ENCODE assay signal across 8 mouse cellular contexts in genomic region chr2:181714903-181715326, GRCm38 (mm10). TPM values are rescaled to one million over a fixed set of nuclear protein-coding genes. Genes with fewer than 3 reads are reported as not detected.
DNase-seq lines count a peak whose midpoint lies in the region; ATAC-seq and TF ChIP-seq lines count a peak whose summit lies in the region.

TSS of gene Oprl1 (plus strand) at chr2:181715016.

- H3K9ac ChIP-seq in hindbrain, embryonic 14.5 days, result peak within 1 kb of the TSS; percentile 75
- H3K9ac ChIP-seq in liver, embryonic 12.5 days, result no peak within 1 kb of the TSS

- peaks cover 13% of the 10 kb centered on the region for H3K4me1 ChIP-seq in embryonic facial prominence, embryonic 10.5 days
- H3K4me1 ChIP-seq in hindbrain, embryonic 14.5 days (replicated peaks; ENCODE audit: control insufficient read depth, insufficient read depth, low read length), result peaks cover 36% of the 10 kb centered on the region
- H3K4me1 ChIP-seq in liver, embryonic 12.5 days, result peaks cover 4% of the 10 kb centered on the region

- peak; percentile 65 to 73 for DNase-seq in layer of hippocampus, adult 2 months (ENCODE audit: low spot score in 2 of 2)
- DNase-seq in layer of hippocampus, adult 11-12 months (ENCODE audit: low spot score), result no peak
- peak; percentile 49 for DNase-seq in embryonic facial prominence, embryonic 10.5 days (ENCODE audit: low spot score)
- DNase-seq in hindbrain, embryonic 14.5 days (ENCODE audit: low spot score), result peak; percentile 74
- DNase-seq in right cerebral cortex, postnatal 4 days, result peak; percentile 71
- DNase-seq in adrenal gland, adult 2 months, result no peak
- no peak for DNase-seq in gastrocnemius, postnatal 10 days

- no peaks in the 10 kb centered on the region for H3K9me3 ChIP-seq in embryonic facial prominence, embryonic 10.5 days
- no peaks in the 10 kb centered on the region for H3K9me3 ChIP-seq in hindbrain, embryonic 14.5 days (ENCODE audit: control insufficient read depth, low read length)
- H3K9me3 ChIP-seq in liver, embryonic 12.5 days (replicated peaks), result no peaks in the 10 kb centered on the region

- ATAC-seq in hindbrain, embryonic 14.5 days (ENCODE audit: low FRiP score), result peak; percentile 76
- ATAC-seq in liver, embryonic 12.5 days, result no peak

- H3K27me3 ChIP-seq in embryonic facial prominence, embryonic 10.5 days (replicated peaks; ENCODE audit: low read depth, poor library complexity, severe bottlenecking), result no peaks in the 10 kb centered on the region
- no peaks in the 10 kb centered on the region for H3K27me3 ChIP-seq in hindbrain, embryonic 14.5 days (ENCODE audit: control insufficient read depth, insufficient read depth, low read length)
- H3K27me3 ChIP-seq in liver, embryonic 12.5 days (replicated peaks), result no peaks in the 10 kb centered on the region

- peak within 1 kb of the TSS; percentile 95 for H3K27ac ChIP-seq in layer of hippocampus, adult 2 months
- H3K27ac ChIP-seq in embryonic facial prominence, embryonic 10.5 days (replicated peaks), result peak within 1 kb of the TSS; percentile 72
- peak within 1 kb of the TSS; percentile 97 for H3K27ac ChIP-seq in hindbrain, embryonic 14.5 days
- no peak within 1 kb of the TSS for H3K27ac ChIP-seq in liver, embryonic 12.5 days

- H3K4me3 ChIP-seq in layer of hippocampus, adult 2 months, result peak within 1 kb of the TSS; percentile 63
- peak within 1 kb of the TSS; percentile 49 for H3K4me3 ChIP-seq in embryonic facial prominence, embryonic 10.5 days
- H3K4me3 ChIP-seq in hindbrain, embryonic 14.5 days (replicated peaks; ENCODE audit: low read length), result peak within 1 kb of the TSS; percentile 53
- no peak within 1 kb of the TSS for H3K4me3 ChIP-seq in liver, embryonic 12.5 days

- H3K4me2 ChIP-seq in hindbrain, embryonic 14.5 days (replicated peaks), result peak within 1 kb of the TSS; percentile 83
- H3K4me2 ChIP-seq in liver, embryonic 12.5 days, result peak within 1 kb of the TSS; percentile 17; the same call in 1 of the 2 replicates

- TF ChIP-seq CTCF in layer of hippocampus, adult 2 months (conservative IDR thresholded peaks at IDR 0.05), result no peak

- H3K36me3 ChIP-seq in embryonic facial prominence, embryonic 10.5 days (replicated peaks), result no peaks in the 10 kb centered on the region
- peaks cover 15% of the 10 kb centered on the region for H3K36me3 ChIP-seq in hindbrain, embryonic 14.5 days (replicated peaks; ENCODE audit: control insufficient read depth, insufficient read depth)
- H3K36me3 ChIP-seq in liver, embryonic 12.5 days, result no peaks in the 10 kb centered on the region

- WGBS in embryonic facial prominence, embryonic 10.5 days, result 6% methylated on average over 7 of the region's 7 CpGs
- WGBS in hindbrain, embryonic 14.5 days, result 2% methylated on average over 7 of the region's 7 CpGs
- WGBS in liver, embryonic 12.5 days (ENCODE audit: insufficient replicate concordance), result under 1% methylated on average over 7 of the region's 7 CpGs

RNA-seq across cellular contexts. Expression of gene Oprl1, which starts in this region (rescaled TPM):
- 10 to 100 TPM; 44.8 to 45.0 TPM for total RNA-seq in layer of hippocampus, adult 2 months (2021)
- polyA plus RNA-seq in embryonic facial prominence, embryonic 10.5 days (2016; fragmentation: Nextera tagmentation; extraction: Ambion mirVana), result 2.6 and 3.1 TPM in 2 replicates
- 102 and 108 TPM in 2 replicates for polyA plus RNA-seq in hindbrain, embryonic 14.5 days (2014; fragmentation: Nextera tagmentation; extraction: Ambion mirVana)
- 0.89 and 0.94 TPM in 2 replicates for polyA plus RNA-seq in liver, embryonic 12.5 days (2016; fragmentation: Nextera tagmentation; extraction: Ambion mirVana)
- total RNA-seq in adrenal gland, adult 2 months (2021), result 1 to 10 TPM; 1.0 to 3.7 TPM
- 1.3 and 1.6 TPM in 2 replicates for polyA plus RNA-seq in adrenal gland, adult 2 months (2012; rRNA removed)
- not detected for total RNA-seq in gastrocnemius, postnatal 10 days (2021)

Comparison
In these comparisons a context has a peak if more than half of its experiments do, and no peak if none do; other contexts are left out.
1. RNA of gene Oprl1 (total RNA-seq): 44.8 to 45.0 TPM in layer of hippocampus, adult 2 months; 1.0 to 3.7 TPM in adrenal gland, adult 2 months and not detected in gastrocnemius, postnatal 10 days; every median in the first group is over 4 times any median in the second.
2. RNA of gene Oprl1 (polyA plus RNA-seq): 102 to 108 TPM in hindbrain, embryonic 14.5 days; 2.6 to 3.1 TPM in embryonic facial prominence, embryonic 10.5 days, 1.3 to 1.6 TPM in adrenal gland, adult 2 months and 0.89 to 0.94 TPM in liver, embryonic 12.5 days; every median in the first group is over 10 times any median in the second.
3. DNase-seq: peak in layer of hippocampus, adult 2 months (2 of 2), embryonic facial prominence, embryonic 10.5 days (single experiment), hindbrain, embryonic 14.5 days (single experiment) and right cerebral cortex, postnatal 4 days (single experiment); none in layer of hippocampus, adult 11-12 months (single experiment), adrenal gland, adult 2 months (single experiment) and gastrocnemius, postnatal 10 days (single experiment).